Mouse (Mus musculus) limb, embryonic 10.5 days (tissue): ENCODE data around the gene Ttc7b. TPM values are rescaled to one million over a fixed set of nuclear protein-coding genes. Genes with fewer than 3 reads are reported as not detected.
A peak's percentile ranks its signal among the peaks of the same experiment; 100 is the strongest.

Experiments
- DNase-seq: peaks from one replicate; pipeline ENCODE4 v3.0.0-alpha.2; 2017; ENCODE audit warnings: low spot score
- H3K27ac ChIP-seq: fragments of 300-500 bp; sonication (generic); 2 replicates; pipeline ENCODE4 v1.5.1; 2016; ENCODE audit warnings: mild to moderate bottlenecking
- H3K27me3 ChIP-seq: fragments of 300-500 bp; sonication (generic); 2 replicates; pipeline ENCODE4 v1.6.1; 2016; ENCODE audit warnings: low read depth, mild to moderate bottlenecking; ENCODE audit not compliant: poor library complexity, severe bottlenecking
- H3K36me3 ChIP-seq: fragments of 300-500 bp; sonication (generic); 2 replicates; pipeline ENCODE4 v1.6.1; 2016; ENCODE audit warnings: mild to moderate bottlenecking, moderate library complexity
- H3K4me1 ChIP-seq: fragments of 300-500 bp; sonication (generic); 2 replicates; pipeline ENCODE4 v1.6.1; 2016
- H3K4me3 ChIP-seq: fragments of 300-500 bp; sonication (generic); 2 replicates; pipeline ENCODE4 v1.5.1; 2016; ENCODE audit warnings: mild to moderate bottlenecking, moderate library complexity
- H3K9me3 ChIP-seq: fragments of 300-500 bp; sonication (generic); replicated peaks from 2 replicates; pipeline ENCODE4 v1.6.1; 2016; ENCODE audit warnings: mild to moderate bottlenecking
- WGBS: fragments of 180-500 bp; shearing (Covaris S2); methylation state at CpG from one replicate; pipeline ENCODE4 v1.1.7; 2016; 5-methylcytosine and 5-hydroxymethylcytosine counted together
- polyA plus RNA-seq: library from polyadenylated mRNA; unstranded; fragments of >200 nt; fragmentation: Nextera tagmentation; extraction: Ambion mirVana; gene quantifications from 2 replicates; pipeline ENCODE4 v1.2.1, GENCODE M21; 2016

The Ttc7b gene
- 4.3 and 4.7 TPM in 2 replicates for polyA plus RNA-seq

GRCm38 (mm10) chr12:100520794-100521186, at the start of gene Ttc7b:
Gene Ttc7b (minus strand): TSS chr12:100520826.
- no peaks in the 10 kb centered on the region for H3K9me3 ChIP-seq
- H3K27ac ChIP-seq: peak within 1 kb of the TSS; percentile 96
- H3K4me1 ChIP-seq: peaks cover 21% of the 10 kb centered on the region
- H3K4me3 ChIP-seq: peak within 1 kb of the TSS; percentile 90
- peak; percentile 75 for DNase-seq
- no peaks in the 10 kb centered on the region for H3K27me3 ChIP-seq
- WGBS: 16% methylated on average over 42 of the region's 42 CpGs
- H3K36me3 ChIP-seq: peaks cover 20% of the 10 kb centered on the region

GRCm38 (mm10) chr12:100568831-100569230, 48.2 kb upstream of the Ttc7b start:
- Histone ChIP-seq H3K27me3 (no peaks in the 10 kb centered on the region), H3K36me3 (no peaks in the 10 kb centered on the region), H3K4me3 (no peak overlapping the region), H3K27ac (no peak overlapping the region), H3K9me3 (no peaks in the 10 kb centered on the region), H3K4me1 (no peaks in the 10 kb centered on the region)
- DNase-seq: no peak
- 86% methylated on average over 7 of the region's 7 CpGs for WGBS

GRCm38 (mm10) chr12:100568105-100568504, 47.5 kb upstream of the Ttc7b start:
- H3K4me3 ChIP-seq: no peak overlapping the region
- 83% methylated on average over 6 of the region's 6 CpGs for WGBS
- no peaks in the 10 kb centered on the region for H3K36me3 ChIP-seq
- no peak overlapping the region for H3K27ac ChIP-seq
- no peaks in the 10 kb centered on the region for H3K27me3 ChIP-seq
- DNase-seq: no peak
- no peaks in the 10 kb centered on the region for H3K4me1 ChIP-seq
- no peaks in the 10 kb centered on the region for H3K9me3 ChIP-seq

GRCm38 (mm10) chr12:100567627-100568026, 47.0 kb upstream of the Ttc7b start:
- Histone ChIP-seq H3K36me3 (no peaks in the 10 kb centered on the region), H3K4me1 (no peaks in the 10 kb centered on the region), H3K4me3 (no peak overlapping the region), H3K27me3 (no peaks in the 10 kb centered on the region), H3K27ac (no peak overlapping the region), H3K9me3 (no peaks in the 10 kb centered on the region)
- WGBS: 74% methylated on average over 3 of the region's 3 CpGs
- DNase-seq: no peak

GRCm38 (mm10) chr12:100553675-100554074, 33.0 kb upstream of the Ttc7b start:
- H3K27me3 ChIP-seq: no peaks in the 10 kb centered on the region
- no peaks in the 10 kb centered on the region for H3K9me3 ChIP-seq
- no peak overlapping the region for H3K27ac ChIP-seq
- no peak overlapping the region for H3K4me3 ChIP-seq
- peaks cover 9% of the 10 kb centered on the region; the same call in 1 of the 2 replicates for H3K36me3 ChIP-seq
- 90% methylated on average over 6 of the region's 6 CpGs for WGBS
- no peak for DNase-seq
- H3K4me1 ChIP-seq: no peaks in the 10 kb centered on the region

- Histone ChIP-seq H3K27me3 (no peaks in the 10 kb centered on the region), H3K27ac (no peak overlapping the region), H3K9me3 (no peaks in the 10 kb centered on the region), H3K4me1 (no peaks in the 10 kb centered on the region), H3K36me3 (peaks cover 9% of the 10 kb centered on the region; the same call in 1 of the 2 replicates), H3K4me3 (no peak overlapping the region)
- DNase-seq: no peak
- 100% methylated on average over 1 of the region's 1 CpGs for WGBS
These were observed 31.3 kb upstream of the Ttc7b start for GRCm38 (mm10) chr12:100551972-100552371.

- no peaks in the 10 kb centered on the region for H3K27me3 ChIP-seq
- peaks cover 2% of the 10 kb centered on the region for H3K4me1 ChIP-seq
- H3K36me3 ChIP-seq: no peaks in the 10 kb centered on the region
- no peaks in the 10 kb centered on the region for H3K9me3 ChIP-seq
- no peak overlapping the region for H3K4me3 ChIP-seq
- 92% methylated on average over 4 of the region's 4 CpGs for WGBS
- H3K27ac ChIP-seq: no peak overlapping the region
- DNase-seq: no peak
These were observed 23.6 kb upstream of the Ttc7b start for GRCm38 (mm10) chr12:100544194-100544567.

GRCm38 (mm10) chr12:100543437-100544193, 23.0 kb upstream of the Ttc7b start:
- WGBS: 87% methylated on average over 6 of the region's 6 CpGs
- Histone ChIP-seq H3K27me3 (no peaks in the 10 kb centered on the region), H3K4me1 (peaks cover 4% of the 10 kb centered on the region), H3K9me3 (no peaks in the 10 kb centered on the region), H3K36me3 (no peaks in the 10 kb centered on the region), H3K4me3 (no peak overlapping the region), H3K27ac (no peak overlapping the region)
- no peak for DNase-seq

GRCm38 (mm10) chr12:100542494-100542893, 21.9 kb upstream of the Ttc7b start:
- no peak for DNase-seq
- Histone ChIP-seq H3K4me1 (peaks cover 4% of the 10 kb centered on the region), H3K9me3 (no peaks in the 10 kb centered on the region), H3K27me3 (no peaks in the 10 kb centered on the region), H3K36me3 (no peaks in the 10 kb centered on the region), H3K4me3 (no peak overlapping the region), H3K27ac (no peak overlapping the region)
- WGBS: 88% methylated on average over 6 of the region's 6 CpGs

- Histone ChIP-seq H3K36me3 (no peaks in the 10 kb centered on the region), H3K4me3 (no peak overlapping the region), H3K4me1 (peaks cover 4% of the 10 kb centered on the region), H3K9me3 (no peaks in the 10 kb centered on the region), H3K27me3 (no peaks in the 10 kb centered on the region), H3K27ac (no peak overlapping the region)
- 47% methylated on average over 3 of the region's 3 CpGs for WGBS
- no peak for DNase-seq
These were observed 21.4 kb upstream of the Ttc7b start for GRCm38 (mm10) chr12:100542076-100542475.

GRCm38 (mm10) chr12:100539158-100539714, 18.6 kb upstream of the Ttc7b start:
- Histone ChIP-seq H3K4me3 (no peak overlapping the region), H3K9me3 (no peaks in the 10 kb centered on the region), H3K27me3 (no peaks in the 10 kb centered on the region), H3K4me1 (peaks cover 4% of the 10 kb centered on the region), H3K36me3 (no peaks in the 10 kb centered on the region), H3K27ac (no peak overlapping the region)
- DNase-seq: no peak
- WGBS: 49% methylated on average over 9 of the region's 9 CpGs

- H3K4me3 ChIP-seq: no peak overlapping the region
- no peaks in the 10 kb centered on the region for H3K9me3 ChIP-seq
- no peaks in the 10 kb centered on the region for H3K36me3 ChIP-seq
- no peak for DNase-seq
- H3K27me3 ChIP-seq: no peaks in the 10 kb centered on the region
- 77% methylated on average over 7 of the region's 7 CpGs for WGBS
- H3K4me1 ChIP-seq: peaks cover 4% of the 10 kb centered on the region
- no peak overlapping the region for H3K27ac ChIP-seq
These were observed 18.0 kb upstream of the Ttc7b start for GRCm38 (mm10) chr12:100538445-100539157.

GRCm38 (mm10) chr12:100537091-100537490, 16.5 kb upstream of the Ttc7b start:
- Histone ChIP-seq H3K27ac (no peak overlapping the region), H3K27me3 (no peaks in the 10 kb centered on the region), H3K9me3 (no peaks in the 10 kb centered on the region), H3K4me1 (peaks cover 4% of the 10 kb centered on the region), H3K36me3 (no peaks in the 10 kb centered on the region), H3K4me3 (no peak overlapping the region)
- DNase-seq: no peak
- 67% methylated on average over 11 of the region's 11 CpGs for WGBS
